Mouse (Mus musculus): ENCODE measurements around the gene Eif4h. TPM values are rescaled to one million over a fixed set of nuclear protein-coding genes. Genes with fewer than 3 reads are reported as not detected.
"Not testable (repeated sequence)": the region's sequence is repeated elsewhere in the genome, so short reads cannot be mapped to it uniquely, and the experiment has no call there.

Gene Eif4h
- total RNA-seq, 2 experiments from 2014 or later, result 84.8 to 94.1 TPM

DNA sequence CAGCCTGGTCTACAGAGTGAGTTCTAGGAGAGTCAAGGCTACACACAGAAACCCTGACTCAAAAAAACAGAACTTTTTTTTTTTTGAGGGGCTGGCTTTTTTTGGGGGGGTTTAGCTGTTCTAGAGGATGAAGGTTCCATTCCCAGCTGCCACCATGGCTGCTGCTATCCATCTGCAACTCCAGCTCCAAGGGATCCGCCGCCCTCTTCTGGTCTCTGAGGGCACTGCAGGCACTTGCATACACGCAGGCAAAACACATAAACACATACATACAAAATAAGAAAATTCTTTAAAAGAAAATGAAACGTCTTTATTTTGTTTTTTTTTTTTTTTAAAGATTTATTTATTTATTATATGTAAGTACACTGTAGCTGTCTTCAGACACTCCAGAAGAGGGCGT lies 11.6 kb upstream of the Eif4h start:
- peak; percentile 42 for DNase-seq (ENCODE audit: low spot score)

GRCm38 (mm10) chr5:134648976-134649375 lies 9.7 kb upstream of the Eif4h start:
- DNase-seq (ENCODE audit: low spot score), result not testable (repeated sequence)

DNA sequence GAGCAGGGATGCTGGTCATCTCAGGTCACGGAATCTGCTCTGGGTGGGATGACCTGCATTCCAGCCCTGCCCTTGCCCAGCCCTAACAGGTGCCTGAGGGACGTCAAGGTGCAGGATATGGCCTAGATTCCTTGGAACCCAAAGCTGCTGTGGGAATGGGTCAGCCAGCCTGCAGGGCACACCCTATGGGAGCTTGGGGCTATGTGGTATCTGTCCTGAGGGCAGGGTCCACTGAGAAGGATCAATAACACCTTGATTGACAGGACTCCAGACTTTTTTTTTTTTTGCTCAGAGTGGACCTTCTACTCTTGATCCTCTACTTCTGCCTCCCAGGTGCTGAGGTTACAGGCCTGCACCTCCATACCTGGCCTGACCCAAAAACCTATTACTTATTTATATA lies 8.1 kb upstream of the Eif4h start:
- no peak for DNase-seq (ENCODE audit: low spot score)

GRCm38 (mm10) chr5:134646461-134646860 lies 7.2 kb upstream of the Eif4h start:
- no peak for DNase-seq (ENCODE audit: low spot score)

DNA sequence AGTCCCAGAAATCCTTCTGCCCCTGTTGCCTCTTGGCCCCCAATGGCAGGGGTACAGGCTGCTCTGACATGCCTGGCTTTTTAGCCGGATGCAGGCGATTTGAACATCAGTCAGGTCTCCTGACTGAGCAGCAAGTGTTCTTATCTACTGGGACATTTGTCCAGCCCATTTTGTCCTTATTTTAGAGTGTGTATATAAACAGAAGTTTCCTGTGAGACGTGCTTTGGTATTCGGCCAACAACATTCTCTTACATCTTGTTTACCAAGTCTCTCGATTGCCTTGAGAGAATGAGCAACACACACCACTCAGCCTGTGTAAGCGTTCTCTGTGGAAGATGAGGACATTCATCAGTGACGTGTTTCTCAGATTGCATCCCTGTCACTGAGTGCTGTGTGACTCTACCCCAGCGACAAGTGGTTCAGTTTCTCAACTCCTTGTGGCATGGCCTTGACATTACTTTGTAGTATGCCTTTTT lies 5.4 kb upstream of the Eif4h start:
- no peak for DNase-seq (ENCODE audit: low spot score)

GRCm38 (mm10) chr5:134644121-134644520 lies 4.8 kb upstream of the Eif4h start:
- no peak for DNase-seq (ENCODE audit: low spot score)

- DNase-seq (ENCODE audit: low spot score), result no peak
Measured at GRCm38 (mm10) chr5:134640371-134640770, 1.1 kb upstream of the Eif4h start.

DNA sequence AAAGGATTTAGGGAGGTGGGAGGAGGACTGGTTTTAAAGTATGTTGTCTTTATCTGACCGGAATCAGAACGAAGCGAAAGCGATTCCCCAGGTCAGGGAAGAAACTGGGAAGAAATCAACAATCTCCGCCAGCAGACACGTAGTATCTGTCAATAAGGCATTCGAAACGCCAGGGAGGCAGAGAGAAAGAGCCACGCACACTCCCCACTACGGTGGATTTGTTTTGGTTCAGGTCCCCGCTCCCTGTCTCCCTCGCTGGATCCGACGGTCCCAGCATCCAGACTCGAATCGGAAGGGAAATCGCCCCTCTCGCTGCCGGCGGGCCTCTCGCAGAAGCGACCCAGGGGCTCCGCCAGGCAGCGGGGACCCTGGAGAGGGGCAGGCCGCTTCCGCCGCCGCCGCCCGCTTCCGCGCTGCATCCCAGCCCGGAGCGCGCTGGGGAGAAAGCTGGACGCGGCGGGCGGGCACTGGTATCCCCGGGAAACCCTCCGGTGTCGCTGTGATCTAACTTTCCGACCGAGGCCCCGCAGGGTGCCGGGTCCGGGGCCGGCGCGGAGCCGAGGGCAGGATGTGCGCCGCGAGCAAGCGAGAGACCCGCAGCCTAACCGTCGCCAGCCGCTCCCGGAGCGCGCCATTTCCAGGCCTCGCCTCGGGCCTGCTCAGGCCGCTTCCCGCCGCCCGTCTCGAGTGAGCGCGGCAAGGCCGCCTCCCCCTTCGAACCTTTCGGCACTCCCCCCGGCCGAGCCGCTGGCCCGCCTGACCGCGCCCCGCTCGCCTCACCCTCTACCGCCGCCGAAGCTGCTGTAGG lies 625 bp downstream of the Eif4h start:
- no peak for DNase-seq (ENCODE audit: low spot score)

DNA sequence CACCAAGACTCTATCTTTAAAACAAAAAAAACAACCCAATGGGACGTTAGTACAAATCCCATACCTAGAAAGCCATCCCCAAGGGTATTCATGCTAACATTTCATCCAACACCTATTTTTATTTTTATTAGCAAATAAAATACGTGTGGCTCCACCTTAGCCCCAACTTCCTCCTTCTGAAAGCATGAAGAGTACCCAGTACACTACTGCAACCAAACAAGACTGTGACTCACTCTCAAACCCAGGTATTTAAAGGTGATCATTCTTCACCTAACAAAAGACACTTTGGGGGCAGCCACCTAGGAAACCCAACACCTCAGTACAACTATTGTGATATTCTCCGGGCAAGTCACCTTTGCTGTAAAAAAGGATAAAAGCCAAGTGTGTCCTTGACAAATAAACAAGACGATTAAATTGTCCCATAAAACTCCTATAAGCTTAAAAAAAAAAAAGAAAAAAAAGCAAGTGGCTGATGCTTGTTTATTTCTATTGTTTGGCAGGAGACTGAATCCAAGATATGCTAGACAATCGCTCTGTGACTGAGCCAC lies 1.4 kb downstream of the Eif4h start:
- DNase-seq (ENCODE audit: low spot score), result no peak

DNA sequence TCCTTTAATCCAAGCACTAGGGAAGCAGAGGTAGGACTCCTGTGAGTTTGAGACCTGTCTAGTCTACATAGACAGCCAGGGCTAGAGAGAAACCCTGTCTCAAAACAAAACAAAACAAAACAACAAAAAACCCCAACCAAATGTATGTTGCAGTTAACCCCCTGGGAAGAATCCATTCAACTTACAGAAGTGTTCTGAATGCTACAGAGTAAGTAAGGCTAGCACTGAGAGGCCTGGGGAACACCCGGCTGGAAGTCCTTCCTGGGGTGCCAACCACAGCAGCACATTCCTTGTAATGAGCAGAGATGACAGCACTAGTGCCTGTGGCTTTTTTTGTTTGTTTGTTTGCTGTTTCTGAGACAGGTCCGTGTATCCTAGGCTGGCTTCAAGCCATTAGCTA lies 6.4 kb downstream of the Eif4h start:
- no peak for DNase-seq (ENCODE audit: low spot score)

DNA sequence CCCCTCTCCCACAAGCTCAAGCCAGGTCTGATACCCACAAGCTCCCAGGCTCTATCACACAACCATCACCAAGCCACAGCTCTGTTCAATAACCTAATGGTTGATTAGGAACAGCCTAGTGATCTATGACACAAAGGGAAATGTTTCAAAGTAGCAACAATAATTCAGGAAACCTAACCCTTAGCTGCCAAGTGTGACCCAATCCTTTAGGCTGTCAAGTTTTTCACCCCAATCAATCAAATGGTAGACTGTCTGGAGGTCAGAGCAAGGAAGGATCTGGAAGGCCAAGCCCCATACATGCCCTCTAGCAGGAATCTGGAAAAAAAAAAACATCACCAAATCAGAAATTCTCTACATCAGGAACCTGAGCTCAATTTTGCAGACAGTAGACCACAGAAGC lies 8.5 kb downstream of the Eif4h start:
- DNase-seq (ENCODE audit: low spot score), result no peak

GRCm38 (mm10) chr5:134629508-134629907 lies 9.8 kb downstream of the Eif4h start:
- DNase-seq (ENCODE audit: low spot score), result no peak

- no peak for DNase-seq (ENCODE audit: low spot score)
Measured at GRCm38 (mm10) chr5:134622069-134622468, 17.2 kb downstream of the Eif4h start.

GRCm38 (mm10) chr5:134621099-134621640 lies 18.1 kb downstream of the Eif4h start:
- DNase-seq (ENCODE audit: low spot score), result no peak

GRCm38 (mm10) chr5:134620457-134620856 lies 18.8 kb downstream of the Eif4h start:
- DNase-seq (ENCODE audit: low spot score), result no peak

DNA sequence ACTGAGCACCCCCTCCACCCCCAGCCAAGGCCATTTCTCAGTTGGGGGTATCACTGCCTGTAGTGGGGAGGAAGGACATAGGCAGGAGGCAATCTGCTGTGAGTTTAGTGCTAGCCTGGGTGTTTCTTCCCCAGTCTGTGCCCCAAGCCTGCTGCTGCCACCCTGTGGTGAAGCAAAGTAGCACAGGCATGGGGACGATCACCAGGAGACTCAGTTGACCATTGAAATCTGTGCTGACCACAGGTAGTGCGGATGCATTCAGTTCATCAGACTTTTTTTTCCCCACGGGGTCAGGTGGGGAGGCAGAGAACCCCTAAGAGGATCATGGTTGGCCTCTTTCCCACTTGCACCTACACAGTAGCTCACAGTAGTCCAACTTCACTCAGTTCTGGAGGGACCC lies 22.2 kb downstream of the Eif4h start:
- peak; percentile 72 for DNase-seq (ENCODE audit: low spot score)

DNA sequence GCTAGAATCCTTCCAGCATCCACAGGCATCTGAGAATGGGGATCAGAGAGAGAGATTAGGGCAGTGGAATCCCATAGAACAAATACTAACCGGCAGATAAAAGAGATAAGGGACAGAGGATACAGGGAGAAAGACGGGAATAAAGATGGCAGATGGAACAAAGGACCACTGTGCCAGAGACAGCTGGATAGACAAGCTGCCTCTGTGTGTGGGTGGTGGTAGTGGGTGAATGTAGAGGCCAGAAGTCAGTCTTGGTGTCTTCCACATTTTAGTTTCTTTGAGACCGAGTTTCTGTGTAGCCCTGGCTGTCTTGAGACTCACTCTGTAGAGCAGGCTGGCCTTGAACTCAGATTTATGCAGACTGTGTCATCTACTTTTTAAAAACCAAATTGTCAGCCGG lies 23.5 kb downstream of the Eif4h start:
- no peak for DNase-seq (ENCODE audit: low spot score)

- no peak for DNase-seq (ENCODE audit: low spot score)
Measured at GRCm38 (mm10) chr5:134615380-134615779, 23.9 kb downstream of the Eif4h start.

GRCm38 (mm10) chr5:134614802-134615201 lies 24.5 kb downstream of the Eif4h start, which contains the start of gene Lat2:
Gene Lat2 (minus strand): TSS chr5:134615025.
- no peak for DNase-seq (ENCODE audit: low spot score)

GRCm38 (mm10) chr5:134614296-134614695 lies 25.0 kb downstream of the Eif4h start:
- no peak for DNase-seq (ENCODE audit: low spot score)

DNA sequence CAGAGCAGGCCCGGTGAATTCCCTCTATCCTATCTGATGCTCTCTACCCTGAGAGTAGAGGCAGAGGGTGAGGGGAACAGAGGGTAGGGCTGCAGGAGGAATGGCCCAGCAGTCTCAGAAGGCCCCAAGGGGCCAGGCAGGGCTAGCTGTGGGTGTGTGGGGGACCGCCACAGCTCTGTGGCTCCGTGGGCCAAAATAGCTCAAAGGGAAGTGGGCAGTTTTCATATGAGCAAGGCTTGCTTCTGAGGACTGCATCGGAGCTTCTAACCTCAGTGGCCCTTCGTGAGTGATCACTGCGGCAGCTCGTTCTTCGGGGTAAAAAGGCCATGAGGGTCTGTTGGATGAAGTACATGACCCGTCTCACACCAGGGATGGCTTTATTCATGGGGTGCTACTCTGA lies 25.6 kb downstream of the Eif4h start:
- DNase-seq (ENCODE audit: low spot score), result no peak

DNA sequence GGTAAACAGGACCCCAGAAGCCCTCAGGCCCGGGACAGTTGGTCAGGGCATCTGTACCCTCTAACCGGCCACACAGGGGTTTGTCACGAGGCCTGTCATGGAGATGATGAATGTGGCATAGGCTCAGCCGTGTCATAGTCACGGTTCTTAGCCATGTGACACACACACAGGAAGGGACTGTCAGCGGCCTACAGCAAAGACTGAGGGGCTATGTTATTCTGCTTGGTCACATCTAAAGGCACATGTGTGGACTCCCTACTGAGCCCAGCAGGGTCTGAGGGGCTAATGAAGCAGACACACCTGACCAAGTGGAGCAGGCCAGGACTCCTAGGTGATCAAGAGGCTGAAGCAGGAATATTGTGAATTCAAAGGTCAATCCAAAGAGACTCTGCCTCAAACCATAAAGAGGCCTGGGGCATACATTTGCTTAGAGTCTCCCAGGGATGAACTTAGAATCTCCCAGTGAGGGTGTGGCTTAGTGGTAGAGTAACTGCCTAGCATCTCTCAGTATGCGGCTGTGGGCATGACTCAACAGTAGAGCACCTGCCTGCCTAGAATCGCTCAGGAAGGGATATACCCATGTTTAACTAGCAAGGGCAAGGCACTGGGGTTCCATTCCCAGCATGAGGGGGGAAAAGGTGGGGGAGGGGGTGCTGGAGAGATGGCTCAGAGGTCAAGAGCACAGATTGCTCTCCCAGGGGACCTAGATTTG lies 27.3 kb downstream of the Eif4h start:
- no peak for DNase-seq (ENCODE audit: low spot score)

All from gastrocnemius, adult 18-20 months (tissue).